Mouse (Mus musculus) ES-E14 (cell line): ENCODE results near the gene Dach1. TPM values are rescaled to one million over a fixed set of nuclear protein-coding genes. Genes with fewer than 3 reads are reported as not detected.

Experiments
- DNase-seq: peaks from one replicate; pipeline ENCODE4 v3.0.0-alpha.2; 2013; ENCODE audit warnings: low read depth, low spot score
- H3K27ac ChIP-seq: 2 replicates; pipeline ENCODE4 v1.5.1; 2012; ENCODE audit warnings: low read depth, mild to moderate bottlenecking, low read length, moderate library complexity, mixed read lengths; ENCODE audit not compliant: poor library complexity, insufficient read depth, severe bottlenecking
- H3K36me3 ChIP-seq: 2 replicates; pipeline ENCODE4 v1.6.1; 2012; ENCODE audit warnings: mild to moderate bottlenecking, low read length, moderate library complexity, mixed read lengths; ENCODE audit not compliant: control insufficient read depth, poor library complexity, insufficient read depth, severe bottlenecking
- H3K4me1 ChIP-seq, 2 experiments: fragments of 150-350 bp in 1 of 2; sonication (generic) in 1 of 2; 2 replicates each; pipeline ENCODE4 v1.6.1; 2012; ENCODE audit warnings: low read length in 2 of 2, mild to moderate bottlenecking in 1 of 2, mixed read lengths in 1 of 2; ENCODE audit not compliant: control insufficient read depth in 2 of 2, insufficient read depth in 2 of 2, poor library complexity in 1 of 2
- H3K4me3 ChIP-seq, 2 experiments: fragments of 150-350 bp in 1 of 2; sonication (generic) in 1 of 2; 2 replicates each; pipeline ENCODE4 v1.5.1; 2012; ENCODE audit warnings: low read length in 2 of 2, low read depth in 1 of 2, mild to moderate bottlenecking in 1 of 2, mixed read lengths in 1 of 2; ENCODE audit not compliant: insufficient read depth in 1 of 2, poor library complexity in 1 of 2, severe bottlenecking in 1 of 2
- H3K9ac ChIP-seq: 2 replicates; pipeline ENCODE4 v1.6.1; 2012; ENCODE audit warnings: low read depth, mild to moderate bottlenecking, low read length, mixed read lengths; ENCODE audit not compliant: poor library complexity, insufficient read depth, severe bottlenecking
- H3K9me3 ChIP-seq: fragments of 150-350 bp; sonication (generic); 2 replicates; pipeline ENCODE4 v1.6.1; 2012; ENCODE audit warnings: low read depth, mild to moderate bottlenecking, low read length; ENCODE audit not compliant: control insufficient read depth, insufficient read depth
- CHD2 ChIP-seq: IDR thresholded peaks from 2 replicates; pipeline ENCODE4 v1.6.1; 2014; ENCODE audit warnings: mild to moderate bottlenecking, low read depth, low read length, inconsistent platforms
- HCFC1 ChIP-seq: IDR thresholded peaks from 2 replicates; pipeline ENCODE4 v1.6.1; 2012; ENCODE audit warnings: low read length, inconsistent platforms, borderline replicate concordance; ENCODE audit not compliant: insufficient read depth
- MAFK ChIP-seq: IDR thresholded peaks from 2 replicates; pipeline ENCODE4 v1.6.1; 2014; ENCODE audit warnings: mild to moderate bottlenecking, low read depth, low read length, inconsistent platforms; ENCODE audit not compliant: insufficient read depth
- ZC3H11A ChIP-seq: IDR thresholded peaks from 2 replicates; pipeline ENCODE4 v1.6.1; 2012; ENCODE audit warnings: low read depth, mild to moderate bottlenecking, inconsistent platforms, low read length, borderline replicate concordance
- ZNF384 ChIP-seq: IDR thresholded peaks from 2 replicates; pipeline ENCODE4 v1.6.1; 2012; ENCODE audit warnings: low read depth, low read length, inconsistent platforms
- in situ Hi-C, 2 experiments: fragments of 600-800 bp; cut with MboI; formaldehyde crosslinking; loops; one replicate each; pipeline ENCODE4 v1.15.1; 2025; ENCODE audit warnings: low sequenced_read_pairs in 2 of 2, inconsistent platforms in 1 of 2; ENCODE audit not compliant: unreplicated experiment in 2 of 2
- total RNA-seq: library from RNA; depleted of rRNA; stranded (reverse); fragments of 300-350 nt; gene quantifications from 2 replicates; pipeline ENCODE4 v1.2.3, GENCODE M21; 2012

Dach1 gene
- total RNA-seq, 1 experiment, result 0.09 TPM

- in situ Hi-C loops, result no loop called here
- Histone ChIP-seq H3K9ac (no peak overlapping the region), H3K9me3 (no peaks in the 10 kb centered on the region), H3K36me3 (no peaks in the 10 kb centered on the region), H3K27ac (no peak overlapping the region), H3K4me1 (no peaks in the 10 kb centered on the region), H3K4me3 (no peak overlapping the region)
- TF ChIP-seq ZNF384 (no peak), ZC3H11A (no peak), MAFK (no peak), CHD2 (no peak), HCFC1 (no peak)
- DNase-seq, result no peak
These were observed 122.6 kb downstream of the Dach1 start for GRCm38 (mm10) chr14:98046960-98047359.

- Histone ChIP-seq H3K27ac (no peak overlapping the region), H3K36me3 (no peaks in the 10 kb centered on the region), H3K9ac (no peak overlapping the region), H3K4me3 (no peak overlapping the region), H3K4me1 (no peaks in the 10 kb centered on the region), H3K9me3 (no peaks in the 10 kb centered on the region)
- DNase-seq, result no peak
- in situ Hi-C loops, result no loop called here
- TF ChIP-seq MAFK (no peak), ZNF384 (no peak), ZC3H11A (no peak), HCFC1 (no peak), CHD2 (no peak)
These were observed 131.0 kb downstream of the Dach1 start for GRCm38 (mm10) chr14:98038524-98038923.

GRCm38 (mm10) chr14:98037175-98037574 lies 132.4 kb downstream of the Dach1 start:
- H3K4me1 ChIP-seq, result no peaks in the 10 kb centered on the region
- H3K9ac ChIP-seq, result no peak overlapping the region
- in situ Hi-C loops, result no loop called here
- no peaks in the 10 kb centered on the region for H3K36me3 ChIP-seq
- DNase-seq, result no peak
- no peak for TF ChIP-seq HCFC1
- no peak for TF ChIP-seq CHD2
- no peak for TF ChIP-seq MAFK
- TF ChIP-seq ZNF384, result no peak
- TF ChIP-seq ZC3H11A, result no peak
- no peak overlapping the region for H3K4me3 ChIP-seq
- no peaks in the 10 kb centered on the region for H3K9me3 ChIP-seq
- no peak overlapping the region for H3K27ac ChIP-seq

GRCm38 (mm10) chr14:98035261-98035660 lies 134.3 kb downstream of the Dach1 start:
- in situ Hi-C loops, result no loop called here
- DNase-seq, result no peak
- H3K27ac ChIP-seq, result no peak overlapping the region

GRCm38 (mm10) chr14:98023540-98023939 lies 146.0 kb downstream of the Dach1 start:
- no peak for TF ChIP-seq ZNF384
- TF ChIP-seq MAFK, result no peak
- Histone ChIP-seq H3K9me3 (no peaks in the 10 kb centered on the region), H3K9ac (no peak overlapping the region), H3K4me1 (no peaks in the 10 kb centered on the region), H3K27ac (no peak overlapping the region), H3K36me3 (no peaks in the 10 kb centered on the region), H3K4me3 (no peak overlapping the region)
- DNase-seq, result no peak
- in situ Hi-C loops, result no loop called here

More at GRCm38 (mm10) chr14:98035261-98035660, 134.3 kb downstream of the Dach1 start:
- TF ChIP-seq ZNF384 (peak; percentile 87), CHD2 (no peak)
- H3K4me3 ChIP-seq, result no peak overlapping the region
- H3K36me3 ChIP-seq, result no peaks in the 10 kb centered on the region
- no peaks in the 10 kb centered on the region for H3K4me1 ChIP-seq
- H3K9ac ChIP-seq, result no peak overlapping the region
- no peaks in the 10 kb centered on the region for H3K9me3 ChIP-seq
